Mouse (Mus musculus) kidney, embryonic 15.5 days (tissue): ENCODE measurements around the gene Ifitm3. TPM values are rescaled to one million over a fixed set of nuclear protein-coding genes. Genes with fewer than 3 reads are reported as not detected.
"Not testable (repeated sequence)": the region's sequence is repeated elsewhere in the genome, so short reads cannot be mapped to it uniquely, and the experiment has no call there.

ENCODE experiments used
- ATAC-seq: fragments of 200-750 bp; cut with Nextera tagmentation; replicated peaks from 2 replicates; pipeline ENCODE4 v1.8.0; 2017; ENCODE audit warnings: moderate TSS enrichment; ENCODE audit not compliant: low FRiP score
- H3K27ac ChIP-seq: fragments of 300-500 bp; sonication (generic); 2 replicates; pipeline ENCODE4 v1.5.1; 2015; ENCODE audit warnings: mild to moderate bottlenecking, inconsistent platforms
- H3K27me3 ChIP-seq: fragments of 300-500 bp; sonication (generic); 2 replicates; pipeline ENCODE4 v1.6.1; 2015; ENCODE audit warnings: inconsistent platforms
- H3K36me3 ChIP-seq: fragments of 300-500 bp; sonication (generic); 2 replicates; pipeline ENCODE4 v1.6.1; 2015; ENCODE audit warnings: inconsistent platforms
- H3K4me1 ChIP-seq: fragments of 300-500 bp; sonication (generic); 2 replicates; pipeline ENCODE4 v1.6.1; 2015; ENCODE audit warnings: inconsistent platforms
- H3K4me2 ChIP-seq: fragments of 300-500 bp; sonication (generic); 2 replicates; pipeline ENCODE4 v1.6.1; 2015; ENCODE audit warnings: moderate library complexity, mild to moderate bottlenecking, inconsistent platforms
- H3K4me3 ChIP-seq: fragments of 300-500 bp; sonication (generic); replicated peaks from 2 replicates; pipeline ENCODE4 v1.5.1; 2015; ENCODE audit warnings: mild to moderate bottlenecking, inconsistent platforms
- H3K9ac ChIP-seq: fragments of 300-500 bp; sonication (generic); 2 replicates; pipeline ENCODE4 v1.6.1; 2015; ENCODE audit warnings: mild to moderate bottlenecking, inconsistent platforms
- H3K9me3 ChIP-seq: fragments of 300-500 bp; sonication (generic); replicated peaks from 2 replicates; pipeline ENCODE4 v1.6.1; 2016; ENCODE audit warnings: inconsistent platforms
- WGBS: fragments of 180-500 bp; shearing (Covaris S2); methylation state at CpG from one replicate; pipeline ENCODE4 v1.1.7; 2015; ENCODE audit warnings: mixed read lengths; 5-methylcytosine and 5-hydroxymethylcytosine counted together
- polyA plus RNA-seq: library from polyadenylated mRNA; unstranded; fragments of >200 nt; fragmentation: Nextera tagmentation; extraction: Ambion mirVana; gene quantifications from 2 replicates; pipeline ENCODE4 v1.2.1, GENCODE M21; 2015

Gene Ifitm3
- polyA plus RNA-seq, 1 experiment from 2014 or later = 205 TPM

- no peaks in the 10 kb centered on the region for H3K4me1 ChIP-seq
Measured at GRCm38 (mm10) chr7:140989022-140989421, 21.5 kb downstream of the Ifitm3 start.

GRCm38 (mm10) chr7:140987182-140988138, 23.1 kb downstream of the Ifitm3 start:
- H3K27me3 ChIP-seq = no peaks in the 10 kb centered on the region
- no peak overlapping the region for H3K4me2 ChIP-seq
- no peaks in the 10 kb centered on the region for H3K9me3 ChIP-seq
- 91% methylated on average over 17 of the region's 17 CpGs for WGBS
- no peaks in the 10 kb centered on the region for H3K4me1 ChIP-seq
- H3K4me3 ChIP-seq = no peak overlapping the region
- H3K9ac ChIP-seq = no peak overlapping the region
- ATAC-seq = no peak
- no peaks in the 10 kb centered on the region for H3K36me3 ChIP-seq
- no peak overlapping the region for H3K27ac ChIP-seq

More at GRCm38 (mm10) chr7:140989022-140989421, 21.5 kb downstream of the Ifitm3 start:
- H3K4me2 ChIP-seq = no peak overlapping the region
- no peaks in the 10 kb centered on the region for H3K27me3 ChIP-seq
- ATAC-seq = no peak
- no peaks in the 10 kb centered on the region for H3K36me3 ChIP-seq
- no peak overlapping the region for H3K9ac ChIP-seq
- H3K9me3 ChIP-seq = no peaks in the 10 kb centered on the region
- H3K4me3 ChIP-seq = no peak overlapping the region
- no peak overlapping the region for H3K27ac ChIP-seq
- WGBS = 81% methylated on average over 4 of the region's 4 CpGs

DNA sequence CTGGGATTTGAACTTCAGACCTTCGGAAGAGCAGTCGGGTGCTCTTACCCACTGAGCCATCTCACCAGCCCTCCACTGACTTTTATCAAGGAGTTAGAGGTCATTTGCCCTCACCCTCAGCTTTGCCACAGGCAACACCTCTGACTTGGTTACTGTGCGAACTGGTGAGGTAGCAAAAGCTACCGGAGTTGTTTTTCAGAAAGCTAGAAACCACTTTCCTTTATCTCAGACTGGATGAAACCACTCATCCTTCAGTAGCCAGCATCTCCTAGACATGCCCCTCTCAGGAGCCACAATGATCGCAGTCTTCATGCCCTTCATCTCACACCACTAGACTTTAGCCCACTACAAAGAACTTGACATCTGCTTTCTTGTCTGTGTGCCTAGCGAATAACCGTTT, 27.6 kb downstream of the Ifitm3 start:
- Histone ChIP-seq H3K4me2 (no peak overlapping the region), H3K4me3 (no peak overlapping the region), H3K27me3 (no peaks in the 10 kb centered on the region), H3K36me3 (no peaks in the 10 kb centered on the region), H3K27ac (no peak overlapping the region), H3K9me3 (no peaks in the 10 kb centered on the region), H3K4me1 (no peaks in the 10 kb centered on the region), H3K9ac (no peak overlapping the region)
- 90% methylated on average over 7 of the region's 7 CpGs for WGBS
- ATAC-seq = no peak

DNA sequence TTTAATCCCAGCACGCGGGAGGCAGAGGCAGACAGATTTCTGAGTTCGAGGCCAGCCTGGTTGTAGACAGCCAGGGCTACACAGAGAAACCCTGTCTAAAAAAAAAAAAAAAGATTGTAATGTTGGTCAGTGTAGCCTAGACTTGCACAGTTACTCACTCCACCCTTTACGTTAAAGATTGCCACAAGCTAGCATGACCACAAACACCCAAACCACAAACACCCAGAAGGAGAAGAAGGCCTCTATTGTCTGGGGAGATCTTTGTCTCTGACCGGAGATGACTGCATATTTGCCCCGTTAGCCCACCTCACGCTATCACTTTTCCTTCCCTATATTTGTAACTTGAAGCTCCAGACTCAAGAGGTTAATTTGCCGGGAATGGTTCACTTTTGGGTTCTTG, 28.9 kb downstream of the Ifitm3 start:
- Histone ChIP-seq H3K9me3 (no peaks in the 10 kb centered on the region), H3K4me2 (no peak overlapping the region), H3K4me1 (no peaks in the 10 kb centered on the region), H3K4me3 (no peak overlapping the region), H3K36me3 (no peaks in the 10 kb centered on the region), H3K27ac (no peak overlapping the region), H3K9ac (no peak overlapping the region), H3K27me3 (no peaks in the 10 kb centered on the region)
- WGBS = 91% methylated on average over 8 of the region's 8 CpGs
- ATAC-seq = no peak

DNA sequence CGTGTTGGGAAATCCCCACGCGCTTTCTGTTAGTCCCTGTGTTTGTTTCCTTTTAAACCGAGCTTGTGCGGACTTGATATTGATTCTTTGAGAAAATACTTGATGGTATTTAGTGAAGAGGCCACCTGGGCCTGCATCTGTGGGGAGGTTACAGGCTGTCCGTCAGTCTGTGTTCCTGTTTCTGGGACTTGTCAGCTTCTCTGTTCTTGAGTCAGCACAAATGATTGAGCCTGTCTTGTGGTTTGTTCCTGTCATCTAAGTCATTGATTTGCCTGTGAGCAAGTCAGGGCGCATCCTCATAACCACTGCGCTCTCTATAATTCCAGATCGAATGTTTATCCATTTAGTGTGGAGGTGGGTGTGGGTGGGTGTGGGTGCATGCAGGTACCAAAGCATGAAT, 33.9 kb downstream of the Ifitm3 start:
- WGBS = 92% methylated on average over 9 of the region's 9 CpGs
- H3K4me2 ChIP-seq, H3K9ac ChIP-seq, ATAC-seq, H3K9me3 ChIP-seq, H3K27me3 ChIP-seq, H3K27ac ChIP-seq, H3K36me3 ChIP-seq, H3K4me3 ChIP-seq: not testable (repeated sequence)
- peaks cover 21% of the 10 kb centered on the region for H3K4me1 ChIP-seq

GRCm38 (mm10) chr7:140975465-140975864, 35.1 kb downstream of the Ifitm3 start:
- no peak overlapping the region for H3K4me2 ChIP-seq
- peaks cover 33% of the 10 kb centered on the region for H3K4me1 ChIP-seq
- no peak overlapping the region for H3K27ac ChIP-seq
- H3K27me3 ChIP-seq = no peaks in the 10 kb centered on the region
- no peak for ATAC-seq
- H3K9ac ChIP-seq = no peak overlapping the region
- H3K36me3 ChIP-seq = no peaks in the 10 kb centered on the region
- H3K4me3 ChIP-seq = no peak overlapping the region
- no peaks in the 10 kb centered on the region for H3K9me3 ChIP-seq
- WGBS = 40% methylated on average over 3 of the region's 3 CpGs

DNA sequence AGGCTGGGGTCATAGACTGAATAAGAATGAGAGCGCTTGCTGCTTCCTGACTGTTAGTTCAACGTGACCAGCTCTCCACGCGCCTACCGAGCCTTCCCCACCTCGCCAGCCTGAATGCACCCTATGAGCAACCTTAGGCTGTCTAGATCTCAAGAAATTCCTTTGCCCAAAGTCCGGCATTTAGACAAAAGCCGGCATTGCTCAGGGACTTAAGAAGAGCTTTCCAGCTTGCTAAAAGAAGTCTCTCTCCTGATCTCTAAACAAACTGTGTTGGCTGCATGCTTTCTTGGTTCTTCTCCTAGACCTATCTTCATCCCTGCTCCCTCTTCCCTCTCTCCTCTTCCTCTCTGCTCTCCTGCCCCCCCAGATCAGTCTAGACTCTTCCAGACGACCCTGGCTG, 35.6 kb downstream of the Ifitm3 start:
- Histone ChIP-seq H3K4me2 (no peak overlapping the region), H3K9me3 (no peaks in the 10 kb centered on the region), H3K4me1 (peaks cover 34% of the 10 kb centered on the region), H3K27ac (0 out of 2 replicates have a peak overlapping the region, but pooled peaks have one; percentile 0), H3K9ac (no peak overlapping the region), H3K27me3 (no peaks in the 10 kb centered on the region), H3K36me3 (no peaks in the 10 kb centered on the region), H3K4me3 (no peak overlapping the region)
- ATAC-seq = no peak
- 28% methylated on average over 9 of the region's 9 CpGs for WGBS

DNA sequence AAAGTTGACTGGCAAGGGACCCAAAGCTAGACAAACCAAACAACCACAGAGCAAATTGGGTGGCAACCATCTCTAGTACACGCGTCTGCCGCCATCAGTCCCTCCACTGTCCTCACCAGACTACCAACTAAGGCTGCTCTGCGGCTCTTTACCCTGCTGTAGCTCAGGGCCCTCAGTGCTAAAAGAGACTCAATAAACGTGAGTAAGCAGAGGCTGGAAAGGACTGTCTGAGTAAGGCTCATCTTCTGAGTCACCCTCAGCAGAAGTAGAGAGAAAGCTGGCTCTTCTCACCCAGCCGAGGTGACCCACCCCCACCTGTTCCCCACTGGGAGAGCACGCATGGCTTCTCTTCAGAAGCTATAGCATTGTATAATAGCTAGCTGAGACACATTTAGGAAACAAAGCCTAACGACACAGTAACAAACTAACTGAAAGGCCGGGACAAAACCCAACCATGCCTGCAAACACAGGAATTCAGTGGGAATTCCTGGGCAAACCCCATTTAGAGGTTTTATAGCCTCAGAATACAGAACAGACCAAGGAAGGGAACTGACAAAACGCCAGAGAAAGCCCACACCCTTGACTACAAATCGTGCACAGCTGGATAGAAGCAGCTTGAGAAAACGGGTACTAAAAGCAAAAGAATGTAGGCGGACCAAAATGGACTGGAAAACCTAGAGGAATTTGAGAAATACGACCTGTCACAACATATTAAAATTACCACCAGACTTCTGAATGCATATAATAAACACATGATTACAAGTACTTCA, 37.0 kb downstream of the Ifitm3 start:
- Histone ChIP-seq H3K9me3 (no peaks in the 10 kb centered on the region), H3K4me2 (no peak overlapping the region), H3K27ac (peak overlapping the region; percentile 66), H3K4me3 (no peak overlapping the region), H3K4me1 (peaks cover 47% of the 10 kb centered on the region), H3K36me3 (no peaks in the 10 kb centered on the region), H3K9ac (no peak overlapping the region), H3K27me3 (no peaks in the 10 kb centered on the region)
- no peak for ATAC-seq
- 34% methylated on average over 14 of the region's 14 CpGs for WGBS

DNA sequence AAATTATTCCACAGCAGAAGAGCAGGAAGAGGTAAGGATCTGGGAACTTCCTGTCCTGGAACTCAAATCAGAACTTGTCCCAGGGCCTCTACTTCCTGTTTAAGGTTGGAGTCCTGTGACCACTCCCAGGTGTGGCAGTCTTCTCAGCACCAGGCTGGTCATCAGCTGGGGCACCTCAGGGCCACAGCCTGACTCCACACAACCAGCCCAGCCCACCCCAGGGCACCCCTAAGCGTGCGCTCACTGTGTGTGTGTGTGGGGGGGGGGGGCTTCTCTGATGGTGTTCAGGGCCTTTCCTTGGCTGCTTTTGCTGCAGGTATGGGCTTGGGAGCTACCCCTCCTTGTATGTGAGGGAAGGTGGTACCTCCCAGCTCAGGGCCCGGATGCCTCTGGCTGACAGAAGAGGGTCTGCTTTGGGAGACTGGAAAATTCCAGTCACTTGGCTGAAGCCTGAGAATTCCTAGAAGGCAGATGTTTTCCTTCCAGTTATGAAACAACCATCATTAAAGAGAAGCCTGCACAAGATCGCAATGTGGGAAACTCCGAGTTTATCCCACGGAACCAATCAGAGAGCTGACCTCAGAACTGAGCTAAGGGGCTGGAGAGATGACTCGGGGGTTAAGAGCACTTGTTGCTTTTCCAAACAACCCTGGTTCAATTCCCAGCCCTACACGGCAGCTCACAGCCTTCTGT, 38.9 kb downstream of the Ifitm3 start:
- Histone ChIP-seq H3K4me1 (peaks cover 58% of the 10 kb centered on the region), H3K9ac (no peak overlapping the region), H3K36me3 (no peaks in the 10 kb centered on the region), H3K4me3 (no peak overlapping the region), H3K9me3 (no peaks in the 10 kb centered on the region), H3K27ac (peak overlapping the region; percentile 69), H3K4me2 (no peak overlapping the region), H3K27me3 (no peaks in the 10 kb centered on the region)
- no peak; the same call in 1 of the 2 replicates for ATAC-seq
- 58% methylated on average over 8 of the region's 8 CpGs for WGBS

DNA sequence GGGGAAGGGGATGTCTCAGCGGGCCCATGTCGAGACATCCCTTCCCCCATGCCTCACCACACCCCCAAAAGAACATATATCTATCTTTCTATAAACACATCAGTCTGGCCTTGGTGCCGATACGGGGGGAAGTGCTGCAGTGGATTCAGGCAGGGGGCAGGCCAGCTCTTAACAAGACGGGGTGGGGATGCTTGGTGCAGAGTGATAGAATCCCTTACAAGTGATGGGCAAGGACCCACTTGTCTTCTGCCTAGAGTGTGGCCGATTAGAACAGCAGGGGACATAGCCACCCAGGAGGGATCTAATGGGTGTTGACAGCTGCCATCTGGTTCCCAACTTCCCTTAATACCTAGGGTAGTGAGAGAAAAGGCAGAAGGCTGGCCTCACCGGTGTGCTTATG, 39.6 kb downstream of the Ifitm3 start:
- Histone ChIP-seq H3K27me3 (no peaks in the 10 kb centered on the region), H3K36me3 (no peaks in the 10 kb centered on the region), H3K4me1 (peaks cover 58% of the 10 kb centered on the region), H3K9ac (no peak overlapping the region), H3K4me3 (no peak overlapping the region), H3K9me3 (no peaks in the 10 kb centered on the region), H3K27ac (peak overlapping the region; percentile 69; the same call in 1 of the 2 replicates), H3K4me2 (no peak overlapping the region)
- ATAC-seq = no peak
- WGBS = 44% methylated on average over 7 of the region's 7 CpGs

- Histone ChIP-seq H3K4me2 (peak overlapping the region; percentile 46; the same call in 1 of the 2 replicates), H3K4me1 (peaks cover 47% of the 10 kb centered on the region)
- H3K27ac ChIP-seq, H3K36me3 ChIP-seq, H3K9me3 ChIP-seq, H3K4me3 ChIP-seq, ATAC-seq, H3K9ac ChIP-seq, H3K27me3 ChIP-seq: not testable (repeated sequence)
- 31% methylated on average over 3 of the region's 3 CpGs for WGBS
Measured at GRCm38 (mm10) chr7:140968710-140969109, 41.9 kb downstream of the Ifitm3 start.
